Mouse (Mus musculus) ES-E14 (cell line): ENCODE measurements around the gene Zfp36l1.

ENCODE experiments used
- CHD2 ChIP-seq: IDR thresholded peaks from 2 replicates; pipeline ENCODE4 v1.6.1; 2014; ENCODE audit warnings: mild to moderate bottlenecking, low read depth, low read length, inconsistent platforms
- HCFC1 ChIP-seq: IDR thresholded peaks from 2 replicates; pipeline ENCODE4 v1.6.1; 2012; ENCODE audit warnings: low read length, inconsistent platforms, borderline replicate concordance; ENCODE audit not compliant: insufficient read depth
- MAFK ChIP-seq: IDR thresholded peaks from 2 replicates; pipeline ENCODE4 v1.6.1; 2014; ENCODE audit warnings: mild to moderate bottlenecking, low read depth, low read length, inconsistent platforms; ENCODE audit not compliant: insufficient read depth
- ZC3H11A ChIP-seq: IDR thresholded peaks from 2 replicates; pipeline ENCODE4 v1.6.1; 2012; ENCODE audit warnings: low read depth, mild to moderate bottlenecking, inconsistent platforms, low read length, borderline replicate concordance
- ZNF384 ChIP-seq: IDR thresholded peaks from 2 replicates; pipeline ENCODE4 v1.6.1; 2012; ENCODE audit warnings: low read depth, low read length, inconsistent platforms

GRCm38 (mm10) chr12:80096734-80097133, 16.1 kb downstream of the Zfp36l1 start:
- no peak for TF ChIP-seq HCFC1
- no peak for TF ChIP-seq ZNF384
- no peak for TF ChIP-seq ZC3H11A
- no peak for TF ChIP-seq CHD2
- TF ChIP-seq MAFK, result no peak
